Mouse (Mus musculus): Measurements from ENCODE around the gene Proser3. TPM values are rescaled to one million over a fixed set of nuclear protein-coding genes. Genes with fewer than 3 reads are reported as not detected.
"Not testable (repeated sequence)": the region's sequence is repeated elsewhere in the genome, so short reads cannot be mapped to it uniquely, and the experiment has no call there.

Proser3 gene
- polyA plus RNA-seq, 1 experiment from 2014 or later = 11.3 TPM

DNA sequence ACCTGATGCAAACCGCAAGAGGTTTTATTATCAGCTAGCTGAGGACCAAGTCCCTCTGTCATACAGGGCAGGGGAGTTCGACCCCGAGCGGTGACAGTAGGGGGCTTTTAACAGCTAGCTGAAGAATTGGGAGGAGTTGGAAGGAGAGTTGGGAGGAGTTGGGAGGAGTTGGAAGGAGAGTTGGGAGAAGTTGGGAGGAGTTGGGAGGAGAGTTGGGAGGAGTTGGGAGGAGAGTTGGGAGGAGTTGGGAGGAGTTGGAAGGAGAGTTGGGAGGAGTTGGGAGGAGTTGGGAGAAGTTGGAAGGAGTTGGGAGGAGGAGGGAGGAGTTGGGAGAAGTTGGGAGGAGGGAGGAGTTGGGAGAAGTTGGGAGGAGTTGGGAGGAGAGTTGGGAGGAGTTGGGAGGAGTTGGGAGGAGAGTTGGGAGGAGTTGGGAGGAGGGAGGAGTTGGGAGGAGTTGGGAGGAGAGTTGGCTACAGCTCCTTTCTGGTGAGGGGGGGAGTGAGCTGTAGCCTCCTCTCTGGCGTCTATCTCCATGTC lies 56.5 kb downstream of the Proser3 start:
- H3K4me1 ChIP-seq; H3K9ac ChIP-seq; H3K9me3 ChIP-seq (replicated peaks); H3K27ac ChIP-seq; ATAC-seq (ENCODE audit: low FRiP score); H3K4me3 ChIP-seq; H3K4me2 ChIP-seq (replicated peaks); H3K36me3 ChIP-seq: not testable (repeated sequence)
- WGBS = 58% methylated on average over 5 of the region's 5 CpGs
- H3K27me3 ChIP-seq = peaks cover 14% of the 10 kb centered on the region

GRCm38 (mm10) chr7:30493401-30493931 lies 58.6 kb downstream of the Proser3 start, which contains the start of gene Prodh2:
TSS of gene Prodh2 (plus strand) at chr7:30493622.
- Histone ChIP-seq H3K4me2 (replicated peaks) (no peak within 1 kb of the TSS), H3K4me3 (no peak within 1 kb of the TSS), H3K4me1 (no peaks in the 10 kb centered on the region), H3K9ac (no peak within 1 kb of the TSS), H3K9me3 (replicated peaks) (no peaks in the 10 kb centered on the region), H3K27me3 (peaks cover 14% of the 10 kb centered on the region), H3K36me3 (no peaks in the 10 kb centered on the region), H3K27ac (no peak within 1 kb of the TSS)
- WGBS = 56% methylated on average over 11 of the region's 11 CpGs
- ATAC-seq (ENCODE audit: low FRiP score) = no peak

- H3K4me3 ChIP-seq = no peak overlapping the region
- H3K4me1 ChIP-seq = no peaks in the 10 kb centered on the region
- peaks cover 14% of the 10 kb centered on the region for H3K27me3 ChIP-seq
- H3K27ac ChIP-seq = no peak overlapping the region
- no peaks in the 10 kb centered on the region for H3K36me3 ChIP-seq
- ATAC-seq (ENCODE audit: low FRiP score) = no peak
- H3K9me3 ChIP-seq (replicated peaks) = no peaks in the 10 kb centered on the region
- H3K4me2 ChIP-seq (replicated peaks) = no peak overlapping the region
- WGBS = 18% methylated on average over 4 of the region's 4 CpGs
- H3K9ac ChIP-seq = no peak overlapping the region
These were observed 59.3 kb downstream of the Proser3 start for GRCm38 (mm10) chr7:30492765-30493164.

GRCm38 (mm10) chr7:30490957-30491307 lies 61.2 kb downstream of the Proser3 start:
- no peak overlapping the region for H3K4me2 ChIP-seq (replicated peaks)
- no peak overlapping the region for H3K9ac ChIP-seq
- no peak overlapping the region for H3K27ac ChIP-seq
- WGBS = 21% methylated on average over 6 of the region's 6 CpGs
- H3K9me3 ChIP-seq (replicated peaks) = no peaks in the 10 kb centered on the region
- peaks cover 14% of the 10 kb centered on the region for H3K27me3 ChIP-seq
- no peak overlapping the region for H3K4me3 ChIP-seq
- no peaks in the 10 kb centered on the region for H3K4me1 ChIP-seq
- ATAC-seq (ENCODE audit: low FRiP score) = no peak
- no peaks in the 10 kb centered on the region for H3K36me3 ChIP-seq

GRCm38 (mm10) chr7:30490251-30490956 lies 61.7 kb downstream of the Proser3 start:
- Histone ChIP-seq H3K9me3 (replicated peaks) (no peaks in the 10 kb centered on the region), H3K36me3 (no peaks in the 10 kb centered on the region), H3K4me1 (no peaks in the 10 kb centered on the region), H3K27me3 (peaks cover 14% of the 10 kb centered on the region), H3K4me3 (no peak overlapping the region), H3K27ac (no peak overlapping the region), H3K4me2 (replicated peaks) (no peak overlapping the region), H3K9ac (no peak overlapping the region)
- ATAC-seq (ENCODE audit: low FRiP score) = no peak
- 34% methylated on average over 16 of the region's 16 CpGs for WGBS

Small RNAs within 50 kb of the gene (microRNA-seq; reads per million reads assigned to microRNA genes)
- gene Gm38670 (1.6 reads per million), gene Mir3569 (1.1 reads per million)

Other genes starting within 250 kb of the Proser3 start
- gene Alkbh6, start 243.6 kb downstream of the Proser3 start, polyA plus RNA-seq (2016; fragmentation: Nextera tagmentation; extraction: Ambion mirVana) = 87.1 and 93.5 TPM in 2 replicates
- gene Syne4, start 237.5 kb downstream of the Proser3 start, polyA plus RNA-seq (2016; fragmentation: Nextera tagmentation; extraction: Ambion mirVana) = 36.9 and 39.2 TPM in 2 replicates
- gene E130208F15Rik, start 230.6 kb downstream of the Proser3 start, polyA plus RNA-seq (2016; fragmentation: Nextera tagmentation; extraction: Ambion mirVana) = 0.33 and 0.49 TPM in 2 replicates
- gene Sdhaf1, start 228.4 kb downstream of the Proser3 start, polyA plus RNA-seq (2016; fragmentation: Nextera tagmentation; extraction: Ambion mirVana) = 22.3 and 23.4 TPM in 2 replicates
- gene Lrfn3, start 189.5 kb downstream of the Proser3 start, polyA plus RNA-seq (2016; fragmentation: Nextera tagmentation; extraction: Ambion mirVana) = 9.3 and 10.1 TPM in 2 replicates
- gene Tyrobp, start 138.5 kb downstream of the Proser3 start, polyA plus RNA-seq (2016; fragmentation: Nextera tagmentation; extraction: Ambion mirVana) = 17.7 and 19.7 TPM in 2 replicates
- 0.57 and 0.86 TPM in 2 replicates for gene Hcst, start 132.4 kb downstream of the Proser3 start, polyA plus RNA-seq (2016; fragmentation: Nextera tagmentation; extraction: Ambion mirVana)
- 1.3 and 2.2 TPM in 2 replicates for gene Nfkbid, start 130.6 kb downstream of the Proser3 start, polyA plus RNA-seq (2016; fragmentation: Nextera tagmentation; extraction: Ambion mirVana)
- 348 and 365 TPM in 2 replicates for gene Aplp1, start 106.8 kb downstream of the Proser3 start, polyA plus RNA-seq (2016; fragmentation: Nextera tagmentation; extraction: Ambion mirVana)
- 16.1 and 23.9 TPM in 2 replicates for gene Kirrel2, start 94.6 kb downstream of the Proser3 start, polyA plus RNA-seq (2016; fragmentation: Nextera tagmentation; extraction: Ambion mirVana)
- gene Nphs1, start 94.0 kb downstream of the Proser3 start, polyA plus RNA-seq (2016; fragmentation: Nextera tagmentation; extraction: Ambion mirVana) = 3.8 and 5.2 TPM in 2 replicates
- gene Prodh2, start 58.7 kb downstream of the Proser3 start, polyA plus RNA-seq (2016; fragmentation: Nextera tagmentation; extraction: Ambion mirVana) = not detected in 2 replicates
- 88.6 and 98.9 TPM in 2 replicates for gene Arhgap33, start 17.2 kb downstream of the Proser3 start, polyA plus RNA-seq (2016; fragmentation: Nextera tagmentation; extraction: Ambion mirVana)
- gene Hspb6, start 121 bp downstream of the Proser3 start, polyA plus RNA-seq (2016; fragmentation: Nextera tagmentation; extraction: Ambion mirVana) = 5.7 and 7.1 TPM in 2 replicates
- 52.4 and 55.2 TPM in 2 replicates for gene Lin37, start 7.5 kb upstream of the Proser3 start, polyA plus RNA-seq (2016; fragmentation: Nextera tagmentation; extraction: Ambion mirVana)
- gene U2af1l4, start 11.0 kb upstream of the Proser3 start, polyA plus RNA-seq (2016; fragmentation: Nextera tagmentation; extraction: Ambion mirVana) = 80.6 and 87.5 TPM in 2 replicates
- gene Gm49396, start 11.0 kb upstream of the Proser3 start, polyA plus RNA-seq (2016; fragmentation: Nextera tagmentation; extraction: Ambion mirVana) = 18.1 and 19.5 TPM in 2 replicates
- gene Psenen, start 11.3 kb upstream of the Proser3 start, polyA plus RNA-seq (2016; fragmentation: Nextera tagmentation; extraction: Ambion mirVana) = 128 and 139 TPM in 2 replicates
- gene Igflr1, start 13.1 kb upstream of the Proser3 start, polyA plus RNA-seq (2016; fragmentation: Nextera tagmentation; extraction: Ambion mirVana) = 4.2 and 6.3 TPM in 2 replicates
- gene Kmt2b, start 36.4 kb upstream of the Proser3 start, polyA plus RNA-seq (2016; fragmentation: Nextera tagmentation; extraction: Ambion mirVana) = 8.8 and 9.9 TPM in 2 replicates
- gene Zbtb32, start 46.6 kb upstream of the Proser3 start, polyA plus RNA-seq (2016; fragmentation: Nextera tagmentation; extraction: Ambion mirVana) = 0.17 and 0.39 TPM in 2 replicates
- gene Upk1a, start 60.5 kb upstream of the Proser3 start, polyA plus RNA-seq (2016; fragmentation: Nextera tagmentation; extraction: Ambion mirVana) = 0.21 and 0.35 TPM in 2 replicates
- gene Cox6b1, start 73.9 kb upstream of the Proser3 start, polyA plus RNA-seq (2016; fragmentation: Nextera tagmentation; extraction: Ambion mirVana) = 737 and 880 TPM in 2 replicates
- gene Etv2, start 83.6 kb upstream of the Proser3 start, polyA plus RNA-seq (2016; fragmentation: Nextera tagmentation; extraction: Ambion mirVana) = not detected in 2 replicates
- 153 and 160 TPM in 2 replicates for gene Rbm42, start 98.0 kb upstream of the Proser3 start, polyA plus RNA-seq (2016; fragmentation: Nextera tagmentation; extraction: Ambion mirVana)
- gene Haus5, start 112.7 kb upstream of the Proser3 start, polyA plus RNA-seq (2016; fragmentation: Nextera tagmentation; extraction: Ambion mirVana) = 35.4 and 38.4 TPM in 2 replicates
- gene Pmis2, start 119.3 kb upstream of the Proser3 start, polyA plus RNA-seq (2016; fragmentation: Nextera tagmentation; extraction: Ambion mirVana) = not detected in 2 replicates
- not detected in 2 replicates for gene 2200002J24Rik, start 146.6 kb upstream of the Proser3 start, polyA plus RNA-seq (2016; fragmentation: Nextera tagmentation; extraction: Ambion mirVana)
- 0.93 and 1.3 TPM in 2 replicates for gene Atp4a, start 159.9 kb upstream of the Proser3 start, polyA plus RNA-seq (2016; fragmentation: Nextera tagmentation; extraction: Ambion mirVana)
- 147 and 164 TPM in 2 replicates for gene Tmem147, start 177.2 kb upstream of the Proser3 start, polyA plus RNA-seq (2016; fragmentation: Nextera tagmentation; extraction: Ambion mirVana)
- 0.76 and 1.1 TPM in 2 replicates for gene Gapdhs, start 191.4 kb upstream of the Proser3 start, polyA plus RNA-seq (2016; fragmentation: Nextera tagmentation; extraction: Ambion mirVana)
- gene Sbsn, start 199.2 kb upstream of the Proser3 start, polyA plus RNA-seq (2016; fragmentation: Nextera tagmentation; extraction: Ambion mirVana) = 1.7 and 2.5 TPM in 2 replicates
- gene Dmkn, start 211.5 kb upstream of the Proser3 start, polyA plus RNA-seq (2016; fragmentation: Nextera tagmentation; extraction: Ambion mirVana) = 0.59 and 0.67 TPM in 2 replicates
- not detected in 2 replicates for gene Krtdap, start 235.6 kb upstream of the Proser3 start, polyA plus RNA-seq (2016; fragmentation: Nextera tagmentation; extraction: Ambion mirVana)

All from hindbrain, embryonic 12.5 days (tissue).